Mouse (Mus musculus) ovary, postnatal 14 days (tissue): ENCODE measurements around the gene Gm45062.
"Not testable (repeated sequence)": the region's sequence is repeated elsewhere in the genome, so short reads cannot be mapped to it uniquely, and the experiment has no call there.

Source experiments
- DNase-seq: peaks from one replicate; pipeline ENCODE4 v3.0.0; 2022; ENCODE audit warnings: low spot score

Gm45062 gene

DNA sequence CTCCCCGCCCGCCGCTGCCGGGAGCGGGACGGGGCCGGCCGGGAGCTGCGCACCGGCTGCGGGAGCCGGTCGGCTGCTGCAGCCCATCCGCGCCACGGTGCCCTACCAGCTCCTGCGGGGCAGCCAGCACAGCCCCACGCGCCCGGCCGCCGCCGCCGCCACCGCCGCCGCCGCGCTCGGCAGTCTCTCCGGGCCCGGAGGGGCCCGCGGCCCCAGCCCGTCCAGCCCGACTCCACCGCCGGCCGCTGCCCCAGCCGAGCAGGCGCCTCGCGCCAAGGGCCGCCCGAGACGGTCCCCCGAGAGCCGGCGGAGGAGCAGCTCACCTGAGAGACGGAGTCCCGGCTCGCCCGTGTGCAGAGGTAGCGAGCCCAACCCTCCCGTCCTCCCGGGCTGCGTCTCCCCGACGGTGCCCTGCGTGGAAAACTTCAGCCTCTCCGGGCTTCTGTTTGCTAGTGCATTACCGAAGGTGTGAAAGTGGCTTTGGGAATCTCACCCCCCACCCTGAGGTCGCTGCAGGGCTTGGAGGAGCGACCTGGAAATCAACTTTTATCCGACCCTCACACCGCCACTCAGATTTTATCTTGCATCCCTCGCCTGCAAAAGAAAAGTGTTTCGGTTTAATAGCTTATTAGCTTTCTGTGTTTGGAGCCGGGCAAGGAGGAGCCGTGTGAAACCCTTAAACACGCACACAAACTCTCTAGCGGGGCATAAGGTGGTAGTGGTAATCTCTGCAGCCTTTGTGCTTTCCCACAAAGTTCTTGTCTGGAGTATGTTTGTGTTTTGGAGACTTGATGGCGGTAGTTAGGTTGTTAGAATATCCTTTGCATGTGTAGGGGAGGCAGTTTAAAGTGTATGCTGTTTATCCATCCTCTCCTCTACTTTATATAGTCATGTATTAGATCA lies 251.0 kb downstream of the Gm45062 start:
- DNase-seq = peak; percentile 21

DNA sequence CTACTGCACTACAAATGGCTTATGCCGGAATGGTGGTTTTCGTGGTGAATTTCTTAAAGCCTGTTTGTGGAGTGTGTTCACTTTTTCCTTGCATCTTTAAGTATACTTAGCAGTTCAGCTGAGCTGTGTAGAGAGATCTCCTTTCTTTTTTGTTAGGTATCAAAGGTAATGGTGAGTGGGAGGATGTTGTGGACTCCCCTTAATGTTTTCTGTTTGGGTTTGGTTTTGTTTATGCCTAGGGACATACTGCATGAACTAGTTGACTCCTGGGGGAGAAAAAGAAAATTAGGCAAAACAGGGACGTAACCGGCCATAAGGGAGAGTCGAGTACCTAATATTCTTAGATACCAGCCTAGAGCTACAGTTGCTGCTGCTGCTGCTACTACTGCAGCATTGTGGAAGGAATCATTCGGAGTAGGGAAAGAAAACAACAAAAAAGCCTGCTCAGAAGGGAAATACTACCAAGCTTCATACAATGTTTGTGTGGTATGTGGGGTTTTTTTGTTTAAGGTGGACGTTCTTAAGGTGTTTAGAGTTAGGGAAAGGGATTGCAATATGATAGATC lies 251.7 kb downstream of the Gm45062 start:
- DNase-seq = no peak

DNA sequence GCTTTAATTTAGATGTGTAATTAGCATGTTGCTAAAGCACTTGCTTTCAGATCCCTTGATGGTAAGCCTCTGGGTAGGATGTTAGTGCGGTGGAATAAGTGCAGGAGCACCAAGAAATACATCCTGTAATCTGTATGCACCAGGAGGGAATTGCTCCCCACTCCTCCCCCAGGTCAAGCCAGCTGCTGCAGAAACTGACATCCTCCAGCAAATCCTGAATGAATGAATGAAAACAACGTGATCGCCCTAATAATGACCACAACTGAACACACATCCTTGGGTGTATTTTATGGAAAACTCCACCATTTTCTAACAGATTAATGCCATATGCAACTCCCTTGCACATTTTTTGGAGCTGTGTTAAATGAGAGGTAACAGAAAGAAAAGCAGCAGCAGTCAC lies 252.2 kb downstream of the Gm45062 start:
- no peak for DNase-seq

DNA sequence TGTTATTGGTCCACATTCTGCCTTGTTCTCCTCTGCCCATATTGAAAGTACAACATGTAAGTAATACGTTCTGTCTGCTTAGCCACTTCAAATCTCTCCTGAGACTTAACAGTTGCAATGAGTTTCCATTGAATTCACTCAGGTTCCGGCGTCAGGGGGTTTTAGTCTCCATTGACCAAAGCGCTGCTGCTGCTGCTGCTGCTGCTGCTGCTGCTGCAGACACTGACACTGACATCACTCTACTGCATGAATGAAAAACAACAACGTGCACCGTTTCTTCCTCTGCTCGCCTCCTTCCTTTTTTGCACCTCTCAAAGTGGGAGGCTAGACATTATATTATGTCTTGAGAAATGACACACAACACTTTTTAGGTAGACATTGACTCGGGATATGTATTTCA lies 253.2 kb downstream of the Gm45062 start:
- no peak for DNase-seq

DNA sequence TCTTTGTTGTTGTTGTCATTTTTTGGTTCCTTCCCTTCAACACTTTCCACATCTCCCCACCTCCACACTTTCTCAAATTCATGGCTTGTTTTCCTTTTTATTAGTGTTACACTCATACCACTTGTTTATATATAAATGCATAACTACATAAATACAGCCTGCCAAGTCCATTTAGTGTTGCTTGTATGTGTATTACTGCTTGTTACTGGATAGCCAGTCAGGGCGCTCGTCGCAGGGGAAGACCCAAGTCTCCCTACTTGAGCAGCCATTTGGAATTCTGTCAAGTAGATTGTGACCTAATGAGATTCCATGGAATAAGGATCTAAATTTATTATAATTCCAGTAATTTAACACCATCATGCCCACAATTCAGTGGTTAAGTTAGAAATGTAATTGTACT lies 260.4 kb downstream of the Gm45062 start:
- DNase-seq = no peak

DNA sequence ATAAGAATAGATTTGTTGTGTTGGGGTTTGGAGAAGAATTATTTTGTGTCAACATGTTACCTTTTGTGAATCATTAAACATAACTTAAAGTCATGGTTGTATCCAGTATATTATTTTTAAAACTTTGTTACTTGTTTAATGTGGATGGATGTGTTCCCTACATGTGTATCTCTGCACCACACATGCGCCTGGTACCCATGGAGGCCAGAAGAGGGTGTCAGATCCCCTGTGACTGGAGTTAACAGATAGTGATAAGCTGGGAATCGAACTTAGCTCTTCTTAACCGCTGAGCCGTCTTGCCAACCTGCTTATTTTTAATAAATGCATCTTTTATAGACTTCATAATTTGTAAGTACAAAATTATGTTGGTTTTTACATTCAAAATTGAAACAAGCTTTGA lies 262.0 kb downstream of the Gm45062 start:
- DNase-seq = no peak

DNA sequence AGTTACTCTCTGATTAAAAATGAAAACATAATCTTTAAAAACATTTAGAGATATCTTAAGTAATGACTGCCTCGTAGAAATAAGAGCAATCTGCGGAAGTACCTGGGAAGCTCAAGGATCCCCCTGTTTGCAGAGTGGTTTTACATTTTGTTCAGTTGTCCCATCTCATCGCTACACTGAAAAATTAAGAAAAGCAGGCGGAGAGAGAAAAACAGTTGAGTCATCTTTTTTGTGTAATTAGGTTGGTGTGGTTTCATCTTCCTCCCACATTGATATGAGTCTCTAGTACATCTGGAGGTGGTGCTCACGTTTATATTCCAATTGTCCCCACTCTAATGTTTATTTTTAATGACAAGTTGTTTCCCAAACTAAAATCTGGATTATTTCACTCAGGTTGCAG lies 265.5 kb downstream of the Gm45062 start:
- DNase-seq = no peak

DNA sequence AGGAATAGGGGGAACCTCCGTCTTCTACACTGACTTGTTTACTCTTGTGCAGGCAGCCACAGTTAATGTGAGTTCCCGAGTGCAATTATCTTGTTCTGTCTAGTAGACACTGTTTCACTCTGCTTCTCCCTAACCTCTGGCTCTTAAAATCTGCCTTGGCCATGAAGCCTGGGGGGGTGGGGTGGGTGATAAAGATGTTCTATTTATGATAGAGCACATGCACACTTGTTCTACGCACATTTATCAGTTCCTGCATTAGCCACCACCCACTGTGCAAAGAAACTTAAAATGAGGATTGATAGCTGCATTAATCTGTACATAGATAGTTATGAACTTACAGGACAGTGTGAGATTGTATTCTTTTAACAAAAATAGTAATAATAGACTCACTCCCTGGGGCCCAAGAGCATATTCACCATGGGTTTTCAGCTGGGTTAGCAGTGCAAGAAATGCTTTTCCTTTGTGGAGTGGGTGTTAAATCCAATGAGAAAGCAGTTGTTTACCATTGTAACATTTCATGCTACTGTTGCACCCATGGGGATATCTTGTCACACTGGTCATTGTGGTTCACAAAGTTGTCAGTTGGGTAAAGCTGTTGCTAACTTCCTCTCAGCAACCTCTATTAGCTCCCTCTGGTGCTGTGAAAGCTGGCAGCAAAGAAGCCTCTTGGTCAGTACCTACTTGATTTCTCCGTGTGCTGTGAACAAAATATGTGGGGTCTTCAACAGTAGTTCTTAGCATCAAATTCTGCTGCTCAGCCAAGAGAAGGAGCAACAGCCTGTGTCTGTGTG lies 272.0 kb downstream of the Gm45062 start:
- DNase-seq = no peak

DNA sequence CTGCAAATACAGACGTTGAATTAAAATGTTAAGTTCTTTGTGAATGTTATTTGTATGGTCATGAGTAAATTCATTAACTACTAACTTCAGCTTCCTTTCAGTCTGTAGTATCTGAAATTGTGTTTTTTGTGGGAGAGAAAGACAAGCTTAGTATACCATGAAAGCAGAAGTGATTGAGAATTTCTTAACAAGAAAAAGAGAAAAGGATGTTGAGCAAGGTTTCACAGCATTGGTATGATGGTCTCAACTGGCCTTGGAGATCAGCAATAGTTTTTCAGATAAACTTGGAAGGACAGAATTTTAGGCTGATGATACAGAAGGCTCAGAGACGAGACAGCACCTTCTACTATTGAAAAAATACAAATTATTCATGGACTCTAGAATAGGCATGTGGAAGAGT lies 277.7 kb downstream of the Gm45062 start:
- no peak for DNase-seq

DNA sequence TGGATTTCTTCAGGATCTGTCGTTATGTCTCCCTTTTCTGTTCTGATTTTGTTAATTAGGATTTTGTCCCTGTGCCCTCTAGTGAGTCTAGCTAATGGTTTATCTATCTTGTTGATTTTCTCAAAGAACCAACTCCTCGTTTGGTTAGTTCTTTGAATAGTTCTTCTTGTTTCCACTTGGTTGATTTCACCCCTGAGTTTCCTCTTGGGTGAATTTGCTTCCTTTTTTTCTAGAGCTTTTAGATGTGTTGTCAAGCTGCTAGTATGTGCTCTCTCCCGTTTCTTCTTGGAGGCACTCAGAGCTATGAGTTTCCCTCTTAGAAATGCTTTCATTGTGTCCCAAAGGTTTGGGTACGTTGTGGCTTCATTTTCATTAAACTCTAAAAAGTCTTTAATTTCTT lies 282.3 kb downstream of the Gm45062 start:
- DNase-seq = not testable (repeated sequence)

DNA sequence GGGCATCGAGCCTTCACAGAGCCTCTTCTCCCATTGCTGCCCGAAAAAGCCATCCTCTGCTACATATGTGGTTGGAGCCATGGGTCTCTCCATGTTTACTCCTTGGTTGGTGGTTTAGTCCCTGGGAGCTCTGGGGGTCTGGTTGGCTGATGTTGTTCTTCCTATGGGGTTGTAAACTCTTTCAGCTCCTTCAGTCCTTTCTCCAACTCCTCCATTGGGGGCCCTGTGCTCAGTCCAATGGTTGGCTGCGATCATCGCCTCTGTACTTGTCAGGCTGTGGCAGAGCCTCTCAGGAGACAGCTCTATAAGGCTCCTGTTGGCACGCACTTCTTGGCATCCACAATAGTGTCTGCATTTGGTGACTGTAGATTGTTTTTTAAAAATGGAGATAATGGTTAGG lies 285.6 kb downstream of the Gm45062 start:
- no peak for DNase-seq

DNA sequence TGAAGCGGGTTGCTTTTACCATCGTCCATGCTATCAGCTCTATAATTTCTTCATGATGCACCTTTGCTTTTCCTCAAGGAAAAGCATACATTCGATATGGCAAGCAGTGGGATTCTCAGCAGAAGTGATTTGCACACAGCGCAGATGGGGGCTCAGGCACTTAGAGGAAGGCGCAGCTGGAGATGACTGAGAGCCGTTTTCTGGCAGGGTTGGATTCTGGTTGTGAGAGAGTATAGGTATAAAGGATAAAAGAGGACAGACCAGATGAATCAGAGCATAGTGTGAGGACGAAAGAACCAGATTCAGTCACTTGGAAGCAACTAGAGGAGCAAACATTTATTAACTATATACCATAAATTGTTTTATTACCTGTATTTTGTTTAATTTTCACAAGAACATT lies 286.5 kb downstream of the Gm45062 start:
- no peak for DNase-seq

DNA sequence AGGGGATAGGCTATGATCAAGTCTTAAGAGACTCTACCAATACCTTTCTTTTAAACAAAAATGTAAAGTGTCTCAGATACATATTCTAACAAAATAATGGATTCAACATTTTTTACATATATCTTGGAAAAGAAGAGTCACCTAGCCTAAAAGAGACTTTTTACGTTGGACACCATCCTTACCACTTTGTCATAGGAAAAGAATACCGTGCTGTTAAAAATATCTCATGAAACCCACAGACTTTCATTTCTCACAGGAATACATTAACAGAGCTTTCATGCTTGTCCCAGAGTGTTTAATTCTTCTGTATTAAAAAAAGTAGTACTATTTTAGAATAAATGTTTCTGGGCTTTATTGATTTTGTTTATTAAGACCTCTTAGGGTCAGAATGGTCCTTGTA lies 291.9 kb downstream of the Gm45062 start:
- no peak for DNase-seq

DNA sequence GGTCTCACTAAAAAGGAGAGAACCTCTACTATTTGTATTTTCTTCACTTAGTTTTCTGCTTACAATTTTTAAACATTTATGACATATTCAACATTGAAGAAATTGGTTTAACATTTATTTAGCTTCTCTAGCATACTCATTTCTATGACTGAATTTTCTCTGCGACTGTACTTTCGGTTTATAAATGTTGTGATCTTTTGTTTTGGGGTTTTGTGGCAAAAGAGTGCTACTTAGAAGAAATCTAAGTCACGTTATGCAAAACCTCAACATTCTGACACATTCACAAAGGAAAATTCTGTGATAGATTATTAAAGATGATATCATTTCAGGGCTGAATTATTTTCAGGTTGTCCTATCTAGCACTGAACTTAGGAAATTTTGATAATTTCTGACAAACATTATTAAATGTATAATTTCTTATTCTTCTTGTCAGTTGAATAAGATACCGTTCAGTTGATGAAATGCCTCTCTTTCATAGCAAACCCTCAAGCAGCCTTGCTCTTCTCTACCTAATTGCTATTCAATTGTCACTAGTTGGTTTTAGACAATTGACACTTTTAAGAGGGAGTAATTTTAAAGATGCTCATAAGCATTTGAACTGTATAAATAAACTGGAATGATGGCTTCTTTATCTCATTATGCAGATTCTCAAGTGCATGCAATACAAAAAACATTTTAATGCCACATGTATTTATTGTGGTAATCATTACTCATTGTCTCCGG lies 297.8 kb downstream of the Gm45062 start:
- no peak for DNase-seq

DNA sequence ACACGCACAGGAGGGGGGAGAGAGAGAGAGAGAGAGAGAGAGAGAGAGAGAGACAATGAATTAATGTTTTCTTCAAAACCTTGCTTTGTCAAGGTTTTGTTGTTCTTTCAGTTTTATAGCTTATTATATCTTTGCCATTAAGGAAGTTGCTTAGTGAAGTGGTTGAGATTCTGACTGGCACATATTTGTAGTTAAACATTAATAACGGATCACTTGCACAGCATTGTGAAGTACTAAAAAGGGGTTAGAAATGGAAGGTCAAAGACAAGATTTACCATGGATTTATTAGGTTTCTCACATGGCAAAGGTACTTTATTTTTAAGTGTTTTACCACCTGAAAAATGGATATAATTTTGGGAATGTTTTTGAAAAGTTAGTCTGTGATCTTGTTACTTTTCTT lies 301.4 kb downstream of the Gm45062 start:
- no peak for DNase-seq

DNA sequence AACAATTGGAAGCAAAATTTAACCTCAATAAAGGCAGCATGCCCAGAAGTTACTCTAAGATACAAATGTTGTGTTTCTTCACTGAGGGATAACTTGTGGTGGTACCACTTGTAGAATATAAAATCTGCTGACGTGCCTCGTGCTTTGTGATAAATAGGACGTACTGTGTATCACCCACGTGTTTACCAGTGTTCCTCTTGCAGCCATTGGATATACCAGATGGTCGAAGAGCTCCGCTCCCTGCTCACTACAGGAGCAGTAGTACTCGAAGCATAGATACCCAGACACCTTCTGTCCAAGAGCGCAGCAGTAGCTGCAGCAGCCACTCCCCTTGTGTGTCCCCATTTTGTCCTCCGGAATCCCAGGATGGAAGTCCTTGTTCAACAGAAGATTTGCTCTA lies 323.1 kb downstream of the Gm45062 start:
- DNase-seq = no peak

DNA sequence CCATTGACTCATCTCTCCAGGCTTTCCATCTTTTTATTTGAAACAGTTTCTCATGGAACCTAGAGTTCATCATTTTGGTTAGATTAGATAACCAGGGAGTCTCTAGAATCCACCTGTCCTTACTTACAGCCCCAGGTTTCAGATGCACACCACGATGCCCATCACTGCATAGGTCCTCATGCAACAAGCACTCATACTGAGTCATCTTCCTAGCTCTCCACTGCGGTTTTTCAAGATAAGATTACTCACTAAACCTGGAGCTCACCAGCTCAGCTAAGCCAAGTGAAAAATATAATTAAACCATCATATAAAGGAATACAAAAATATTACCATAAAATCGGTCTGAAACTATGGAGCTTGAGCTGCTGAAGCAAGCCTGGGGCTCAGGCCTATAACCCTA lies 324.6 kb downstream of the Gm45062 start:
- no peak for DNase-seq

DNA sequence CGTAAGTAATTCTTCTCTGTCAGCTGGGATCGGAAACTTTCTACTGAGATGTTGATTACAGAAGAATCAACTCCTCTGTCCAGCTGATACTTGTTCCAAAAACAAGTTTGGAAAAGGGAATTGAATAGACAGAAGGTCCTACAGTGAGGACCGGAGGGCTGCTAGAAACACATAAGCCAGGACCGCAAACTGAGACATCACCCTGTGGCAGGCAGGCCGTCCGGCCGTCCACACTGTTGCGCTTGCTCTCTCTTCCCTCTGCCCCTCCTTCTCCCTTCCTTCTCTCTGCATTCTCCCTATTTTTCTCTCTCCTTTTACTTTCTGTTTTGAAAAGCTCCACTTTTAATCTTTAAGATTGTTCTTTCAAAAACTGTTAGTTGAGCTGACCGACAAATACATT lies 332.4 kb downstream of the Gm45062 start:
- no peak for DNase-seq

DNA sequence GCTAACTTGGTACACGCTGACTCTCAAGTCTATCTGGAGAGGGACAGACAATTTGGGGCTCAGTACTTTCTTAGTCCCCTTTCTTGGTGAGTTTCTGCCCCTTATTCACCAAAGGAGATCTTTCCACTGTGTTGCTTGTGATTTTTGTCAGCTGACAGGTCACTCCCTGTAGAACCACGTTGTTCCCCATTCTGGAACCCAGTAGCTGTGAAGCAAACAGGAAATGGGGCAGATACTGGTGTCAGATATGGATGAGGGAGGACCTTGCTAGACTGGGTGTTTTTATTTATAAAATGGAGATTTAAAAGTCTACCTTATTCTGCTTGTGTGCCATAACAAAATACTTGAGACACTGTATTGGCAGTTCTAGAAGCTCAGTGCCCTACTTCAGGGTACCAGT lies 358.1 kb downstream of the Gm45062 start:
- no peak for DNase-seq

DNA sequence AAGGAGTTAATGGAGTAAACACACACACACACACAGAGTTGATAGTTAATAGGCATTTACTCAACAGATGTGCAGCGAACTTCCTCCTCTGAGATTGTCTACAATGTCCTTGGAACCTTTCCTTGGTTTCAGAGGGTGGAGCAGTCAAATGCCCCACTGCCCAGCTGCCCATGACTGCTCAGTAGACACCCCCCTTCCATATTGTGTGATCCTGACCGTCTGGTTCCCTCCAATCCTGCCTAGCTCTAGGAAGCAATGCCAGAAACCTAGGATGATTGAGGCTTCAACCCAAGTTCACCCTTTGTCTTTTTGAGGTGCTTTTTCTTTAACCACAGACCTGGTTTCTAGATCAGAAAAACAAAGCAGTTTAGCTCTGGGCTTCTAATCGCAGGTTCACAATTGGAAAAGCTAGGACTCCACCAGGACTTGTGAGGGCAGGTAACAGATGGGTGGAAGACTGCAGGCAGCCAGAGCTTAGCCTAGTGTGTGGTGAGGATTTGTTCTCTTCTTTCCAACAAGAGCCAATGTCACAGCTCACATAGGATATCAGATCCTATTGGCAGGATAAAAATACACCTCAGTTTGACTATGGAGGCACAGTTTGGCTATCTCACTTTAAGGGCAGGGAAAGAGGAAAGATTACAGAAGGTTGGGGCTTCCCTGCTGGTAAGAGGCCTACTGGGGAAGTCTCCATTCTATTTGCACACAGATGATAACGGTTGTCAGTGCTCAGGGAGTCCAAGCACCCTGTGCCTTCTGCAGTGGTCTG lies 360.5 kb downstream of the Gm45062 start:
- no peak for DNase-seq

DNA sequence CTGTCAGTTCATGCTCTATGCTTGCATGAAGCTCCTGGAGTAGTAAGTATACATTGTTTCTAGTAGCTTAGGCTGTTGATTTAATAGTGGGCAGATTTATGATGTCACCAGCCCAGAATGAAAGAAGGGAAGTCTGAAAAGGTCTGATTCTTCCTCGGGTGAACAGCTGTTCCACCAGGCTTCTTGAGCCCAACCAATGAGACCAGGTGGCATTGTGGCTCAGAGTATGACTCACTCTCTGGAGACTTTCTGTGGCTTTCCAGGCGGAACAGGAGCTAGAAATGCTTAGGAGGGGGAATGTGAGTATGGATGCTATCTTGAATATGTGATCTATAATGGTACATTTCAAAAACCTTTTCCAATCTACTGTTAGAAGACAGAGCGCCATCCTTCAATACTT lies 363.8 kb downstream of the Gm45062 start:
- no peak for DNase-seq

DNA sequence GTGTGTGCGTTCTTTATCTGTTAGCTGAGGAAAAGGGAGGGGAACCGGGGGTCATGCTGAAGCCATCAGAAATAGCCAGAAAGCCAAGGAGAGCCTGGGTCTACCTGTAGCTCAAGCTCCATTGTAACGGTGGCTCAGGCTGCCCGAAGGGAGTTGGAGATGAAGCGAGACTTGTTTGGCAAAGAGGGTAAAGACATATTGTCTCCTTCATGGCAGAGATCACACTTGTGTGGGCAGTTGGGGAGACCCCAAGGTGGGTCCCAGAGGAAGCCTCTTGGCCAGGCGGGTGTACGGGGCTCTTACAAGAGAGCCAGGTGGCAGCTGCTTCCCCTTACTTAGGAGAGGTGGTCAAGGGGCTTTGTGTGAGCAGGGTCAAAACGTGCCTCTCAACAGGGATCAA lies 369.0 kb downstream of the Gm45062 start:
- DNase-seq = no peak
